Mouse (Mus musculus) bone marrow macrophage, adult 2 months (primary cell): Measurements from ENCODE around the gene Gm10037. TPM values are rescaled to one million over a fixed set of nuclear protein-coding genes. Genes with fewer than 3 reads are reported as not detected.

ENCODE experiments used
- H3K27ac ChIP-seq: 2 replicates; pipeline ENCODE4 v1.5.1; 2012; ENCODE audit warnings: low read depth, low read length; ENCODE audit not compliant: insufficient read depth
- H3K4me1 ChIP-seq: 2 replicates; pipeline ENCODE4 v1.6.1; 2012; ENCODE audit warnings: low read length; ENCODE audit not compliant: control insufficient read depth, insufficient read depth
- H3K4me3 ChIP-seq: 2 replicates; pipeline ENCODE4 v1.5.1; 2012; ENCODE audit warnings: mild to moderate bottlenecking, low read length, moderate library complexity; ENCODE audit not compliant: insufficient read depth
- CTCF ChIP-seq: IDR thresholded peaks from 2 replicates; pipeline ENCODE4 v1.5.1; 2012; ENCODE audit warnings: low read depth, mild to moderate bottlenecking, low read length, moderate library complexity
- POLR2A ChIP-seq: IDR thresholded peaks from 2 replicates; pipeline ENCODE4 v1.6.1; 2012; ENCODE audit warnings: mild to moderate bottlenecking, low read depth, low read length, borderline replicate concordance
- polyA plus RNA-seq: library from polyadenylated mRNA; stranded (reverse); fragments of >200 nt; gene quantifications from 2 replicates; pipeline ENCODE4 v1.2.4, GENCODE M21; 2012; ENCODE audit not compliant: missing spikeins, insufficient read depth, insufficient read length

Gm10037 gene
- polyA plus RNA-seq, 1 experiment = not detected

DNA sequence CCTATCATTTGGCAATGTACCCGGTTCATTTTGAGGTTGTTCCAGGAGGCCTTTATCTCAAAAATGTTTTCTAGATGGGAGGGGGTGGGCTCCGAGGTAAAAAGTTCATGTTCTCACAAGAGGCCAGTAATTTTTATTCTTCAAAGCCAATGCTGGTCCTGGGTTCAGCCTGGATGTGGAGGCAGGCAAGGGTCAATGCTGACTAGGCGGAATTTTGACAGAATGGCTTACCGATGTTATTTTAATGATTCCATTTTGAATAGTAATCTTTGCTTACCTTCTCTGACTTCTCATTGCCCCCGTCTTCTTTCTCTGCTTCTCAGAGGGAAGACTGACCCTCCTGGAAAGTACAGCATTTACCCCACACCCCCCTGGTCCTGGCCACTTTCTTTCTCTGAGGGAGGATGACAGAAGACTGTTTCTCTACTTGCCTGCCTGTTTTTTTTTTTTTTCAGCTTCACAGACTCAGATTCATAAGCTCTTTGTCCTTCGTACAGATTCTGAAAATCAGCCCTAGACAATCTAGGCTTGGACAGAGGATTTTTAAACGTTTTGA lies 45.9 kb downstream of the Gm10037 start:
- TF ChIP-seq CTCF = no peak
- no peak for TF ChIP-seq POLR2A
- Histone ChIP-seq H3K27ac (no peak overlapping the region), H3K4me3 (no peak overlapping the region), H3K4me1 (no peaks in the 10 kb centered on the region)

DNA sequence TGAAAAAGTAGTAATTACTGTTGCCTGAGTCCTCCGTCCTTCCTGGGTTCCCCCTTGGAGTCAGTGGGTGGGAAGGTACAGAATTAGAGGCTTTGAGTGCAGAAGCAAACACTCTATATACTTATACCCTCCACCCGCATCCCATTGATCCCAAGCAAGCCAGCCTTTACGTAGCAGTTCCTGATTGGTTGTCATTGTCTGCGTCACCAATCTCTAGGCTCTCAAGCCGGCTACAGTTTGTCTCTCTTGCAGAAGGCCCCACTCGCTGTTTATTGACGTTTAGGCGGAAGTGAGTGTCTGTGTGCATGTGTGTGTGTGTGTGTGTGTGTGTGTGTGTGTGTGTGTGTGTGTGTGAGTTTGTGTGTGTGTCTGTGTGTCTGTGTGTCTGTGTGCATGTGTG lies 53.1 kb downstream of the Gm10037 start:
- Histone ChIP-seq H3K27ac (no peak overlapping the region), H3K4me1 (no peaks in the 10 kb centered on the region), H3K4me3 (no peak overlapping the region)
- no peak for TF ChIP-seq CTCF
- TF ChIP-seq POLR2A = no peak

Other genes starting within 250 kb of the Gm10037 start
- 9.5 and 10.8 TPM in 2 replicates for gene Zfp729b, start 221.4 kb upstream of the Gm10037 start, polyA plus RNA-seq
- 2.5 and 6.9 TPM in 2 replicates for gene Gm49345, start 193.3 kb upstream of the Gm10037 start, polyA plus RNA-seq
- 9.1 and 14.2 TPM in 2 replicates for gene Zfp729a, start 193.3 kb upstream of the Gm10037 start, polyA plus RNA-seq
- 9.4 and 12.7 TPM in 2 replicates for gene Zfp738, start 144.0 kb upstream of the Gm10037 start, polyA plus RNA-seq
- gene Zfp65, start 101.9 kb upstream of the Gm10037 start, polyA plus RNA-seq = 7.8 and 10.5 TPM in 2 replicates
- gene Zfp85, start 75.9 kb upstream of the Gm10037 start, polyA plus RNA-seq = 4.3 and 6.0 TPM in 2 replicates
- 2.0 and 4.4 TPM in 2 replicates for gene Zfp493, start 51.4 kb upstream of the Gm10037 start, polyA plus RNA-seq
- gene Zfp273, start 17.4 kb upstream of the Gm10037 start, polyA plus RNA-seq = 3.6 and 4.7 TPM in 2 replicates
- gene BC048507, start 32.2 kb downstream of the Gm10037 start, polyA plus RNA-seq = not detected in 2 replicates